Comparison of ENCODE assay signal across 27 mouse cellular contexts in genomic region chr4:107221524-107221923, GRCm38 (mm10). TPM values are rescaled to one million over a fixed set of nuclear protein-coding genes. Genes with fewer than 3 reads are reported as not detected.
DNase-seq lines count a peak whose midpoint lies in the region; ATAC-seq lines count a peak whose summit lies in the region.
"Had no signal": no experiment of that assay in that cellular context is flagged by ENCODE, and none has a peak within 500 bp of the region (broad histone marks: within the 10 kb centered on the region; RNA-seq: fewer than 3 reads in every experiment).

No protein-coding gene starts in this region.

- H3K9ac ChIP-seq in liver, embryonic 13.5 days = 0 out of 2 replicates have a peak overlapping the region, but pooled peaks have one; percentile 3
- H3K9ac ChIP-seq in intestine, embryonic 15.5 days = no peak overlapping the region
- H3K9ac ChIP-seq: embryonic facial prominence, embryonic 13.5 days; kidney, embryonic 15.5 days had no signal

- H3K36me3 ChIP-seq in liver, embryonic 13.5 days = no peaks in the 10 kb centered on the region
- H3K36me3 ChIP-seq in intestine, embryonic 15.5 days = no peaks in the 10 kb centered on the region
- H3K36me3 ChIP-seq: embryonic facial prominence, embryonic 13.5 days; kidney, embryonic 15.5 days had no signal

- H3K27ac ChIP-seq in liver, embryonic 13.5 days = no peak overlapping the region; the same call in 1 of the 2 replicates
- H3K27ac ChIP-seq in intestine, embryonic 15.5 days = no peak overlapping the region
- H3K27ac ChIP-seq: embryonic facial prominence, embryonic 13.5 days; hindbrain, postnatal 0 days; kidney, embryonic 15.5 days; left cerebral cortex, adult 2 months had no signal

- H3K4me2 ChIP-seq in liver, embryonic 13.5 days = no peak overlapping the region
- no peak overlapping the region for H3K4me2 ChIP-seq in intestine, embryonic 15.5 days (replicated peaks)
- H3K4me2 ChIP-seq: embryonic facial prominence, embryonic 13.5 days; heart, embryonic 11.5 days; kidney, embryonic 15.5 days; midbrain, embryonic 11.5 days had no signal

- 79% methylated on average over 5 of the region's 5 CpGs for WGBS in liver, embryonic 13.5 days (ENCODE audit: insufficient replicate concordance)
- WGBS in large intestine, adult 2 months = 29% methylated on average over 5 of the region's 5 CpGs
- WGBS in intestine, embryonic 15.5 days = 90% methylated on average over 5 of the region's 5 CpGs

- no peaks in the 10 kb centered on the region for H3K9me3 ChIP-seq in liver, embryonic 13.5 days (replicated peaks)
- no peaks in the 10 kb centered on the region for H3K9me3 ChIP-seq in intestine, embryonic 15.5 days
- H3K9me3 ChIP-seq: embryonic facial prominence, embryonic 13.5 days; kidney, embryonic 15.5 days had no signal

- no peak overlapping the region for H3K4me3 ChIP-seq in liver, embryonic 13.5 days (replicated peaks)
- no peak overlapping the region for H3K4me3 ChIP-seq in intestine, embryonic 15.5 days (replicated peaks)
- H3K4me3 ChIP-seq: embryonic facial prominence, embryonic 13.5 days; erythroblast, embryonic 14.5 days; kidney, embryonic 15.5 days; left cerebral cortex, adult 2 months had no signal

- no peaks in the 10 kb centered on the region for H3K27me3 ChIP-seq in liver, embryonic 13.5 days
- H3K27me3 ChIP-seq in intestine, embryonic 15.5 days (replicated peaks) = no peaks in the 10 kb centered on the region
- H3K27me3 ChIP-seq: embryonic facial prominence, embryonic 13.5 days; kidney, embryonic 15.5 days had no signal

- no peak for ATAC-seq in liver, embryonic 13.5 days (ENCODE audit: low read depth)
- no peak for ATAC-seq in intestine, embryonic 15.5 days
- ATAC-seq: CD4-positive, CD25-positive, alpha-beta regulatory T cell, adult 4 months; forebrain, embryonic 14.5 days; hindbrain, postnatal 0 days; lung, postnatal 0 days had no signal

- peak; percentile 8 for DNase-seq in cerebellum, adult 11 months
- DNase-seq in cerebellum, postnatal 4 days (ENCODE audit: low spot score in 2 of 2) = no peak
- DNase-seq in liver, embryonic 13.5 days = no peak
- DNase-seq in liver = no peak
- DNase-seq in cerebellum, adult 9-11 months = peak; percentile 21
- DNase-seq in large intestine, adult 2 months (ENCODE audit: low read depth, low spot score) = peak; percentile 58
- DNase-seq: kidney, adult 11 months; kidney, postnatal 36 days; thymus, adult 18-20 months; thymus, postnatal 36 days had no signal

- H3K4me1 ChIP-seq in liver, embryonic 13.5 days (replicated peaks) = peaks cover 56% of the 10 kb centered on the region
- no peaks in the 10 kb centered on the region for H3K4me1 ChIP-seq in intestine, embryonic 15.5 days (replicated peaks)
- H3K4me1 ChIP-seq: embryonic facial prominence, embryonic 13.5 days; kidney, embryonic 15.5 days had no signal

RNA-seq across cellular contexts. Expression of gene Ldlrad1, which starts 12.5 kb away (rescaled TPM):
- polyA plus RNA-seq in liver, embryonic 13.5 days (2015; fragmentation: Nextera tagmentation; extraction: Ambion mirVana) = not detected in 2 replicates
- 0.21 and 0.29 TPM in 2 replicates for polyA plus RNA-seq in large intestine, adult 2 months (2012; rRNA removed)
- not detected in 2 replicates for polyA plus RNA-seq in intestine, embryonic 15.5 days (2015; fragmentation: Nextera tagmentation; extraction: Ambion mirVana)
- polyA plus RNA-seq: embryonic facial prominence, embryonic 13.5 days; erythroblast, embryonic 14.5 days; forebrain, embryonic 14.5 days; heart, embryonic 11.5 days; heart, postnatal 0 days; hindbrain, embryonic 11.5 days; hindbrain, postnatal 0 days; kidney, embryonic 15.5 days; liver, embryonic 16.5 days; midbrain, embryonic 11.5 days; midbrain, postnatal 0 days; neural tube, embryonic 14.5 days; stomach, embryonic 16.5 days had no signal

RNA-seq across cellular contexts. Expression of gene Lrrc42, which starts 31.8 kb away (rescaled TPM):
- polyA plus RNA-seq in liver, embryonic 13.5 days (2015; fragmentation: Nextera tagmentation; extraction: Ambion mirVana) = 16.8 and 18.1 TPM in 2 replicates
- polyA plus RNA-seq in large intestine, adult 2 months (2012; rRNA removed) = 18.3 and 24.7 TPM in 2 replicates
- 53.5 TPM in 2 replicates for polyA plus RNA-seq in intestine, embryonic 15.5 days (2015; fragmentation: Nextera tagmentation; extraction: Ambion mirVana)

RNA-seq across cellular contexts. Expression of gene Hspb11, which starts 31.9 kb away (rescaled TPM):
- polyA plus RNA-seq in liver, embryonic 13.5 days (2015; fragmentation: Nextera tagmentation; extraction: Ambion mirVana) = 9.1 and 9.2 TPM in 2 replicates
- 2.9 and 3.5 TPM in 2 replicates for polyA plus RNA-seq in large intestine, adult 2 months (2012; rRNA removed)
- 29.4 and 31.9 TPM in 2 replicates for polyA plus RNA-seq in intestine, embryonic 15.5 days (2015; fragmentation: Nextera tagmentation; extraction: Ambion mirVana)

RNA-seq across cellular contexts. Expression of gene Tceanc2, which starts 42.6 kb away (rescaled TPM):
- polyA plus RNA-seq in liver, embryonic 13.5 days (2015; fragmentation: Nextera tagmentation; extraction: Ambion mirVana) = 12.7 and 16.9 TPM in 2 replicates
- polyA plus RNA-seq in large intestine, adult 2 months (2012; rRNA removed) = 5.7 and 7.1 TPM in 2 replicates
- 21.8 and 35.1 TPM in 2 replicates for polyA plus RNA-seq in intestine, embryonic 15.5 days (2015; fragmentation: Nextera tagmentation; extraction: Ambion mirVana)

RNA-seq across cellular contexts. Expression of gene Tmem59, which starts 43.3 kb away (rescaled TPM):
- polyA plus RNA-seq in liver, embryonic 13.5 days (2015; fragmentation: Nextera tagmentation; extraction: Ambion mirVana) = 150 and 179 TPM in 2 replicates
- polyA plus RNA-seq in large intestine, adult 2 months (2012; rRNA removed) = 334 and 356 TPM in 2 replicates
- 394 and 425 TPM in 2 replicates for polyA plus RNA-seq in intestine, embryonic 15.5 days (2015; fragmentation: Nextera tagmentation; extraction: Ambion mirVana)

Comparison
In these comparisons a context has a peak if more than half of its experiments do, and no peak if none do; other contexts are left out.
1. DNase-seq: peak in cerebellum, adult 11 months (single experiment), cerebellum, adult 9-11 months (single experiment) and large intestine, adult 2 months (single experiment); none in cerebellum, postnatal 4 days (0 of 2), liver, embryonic 13.5 days (single experiment) and liver (single experiment).